Mouse (Mus musculus) spleen, adult 18-20 months (tissue): ENCODE data around the gene Rasgrf1.

Experiments used
- DNase-seq, 2 experiments: peaks; one replicate each; pipeline ENCODE4 v3.0.0; 2022; ENCODE audit warnings: mixed read lengths in 2 of 2

The Rasgrf1 gene

DNA sequence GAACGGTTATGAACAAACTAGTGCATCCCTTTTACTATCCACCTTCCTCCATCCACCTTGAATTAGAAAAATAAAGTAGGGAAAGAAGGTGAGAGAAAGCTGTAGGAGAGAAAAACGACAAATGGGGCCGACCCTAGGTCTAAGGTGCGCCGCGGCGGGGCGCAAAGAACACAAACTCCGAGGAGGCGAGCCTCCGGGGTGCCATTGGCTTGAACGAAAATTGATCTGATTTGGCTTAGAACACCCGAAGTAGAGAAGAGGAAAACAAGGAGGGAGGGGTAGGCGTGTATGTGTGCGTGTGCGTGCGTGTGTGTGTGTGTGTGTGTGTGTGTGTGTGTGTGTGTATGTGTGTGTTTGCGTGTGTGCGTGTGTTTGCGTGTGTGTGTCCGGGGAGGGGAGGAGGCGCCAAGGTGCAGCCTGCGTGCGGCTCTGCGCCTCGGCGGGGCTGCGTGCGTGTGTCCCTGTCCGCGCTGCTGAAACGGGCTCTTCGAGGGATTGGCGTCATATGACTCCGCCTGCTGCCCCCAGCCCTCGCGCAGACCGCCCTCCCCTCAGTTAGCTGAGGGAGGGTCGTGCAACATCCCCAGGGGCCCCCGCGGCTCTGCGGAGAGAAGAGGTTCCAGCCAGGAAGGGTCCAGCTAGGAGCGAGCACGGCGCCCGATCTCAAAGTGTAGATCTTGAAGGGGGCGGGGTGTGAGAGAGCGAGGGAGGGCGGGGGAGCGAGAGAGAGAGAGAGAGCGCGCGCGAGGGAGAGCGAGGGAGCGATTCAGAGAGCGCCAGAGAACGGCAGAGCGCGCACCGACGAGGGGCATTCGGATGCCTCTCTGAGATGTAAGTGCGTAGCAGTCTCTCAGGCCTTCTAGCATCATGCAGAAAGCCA is at the start of gene Rasgrf1:
Gene Rasgrf1 (plus strand): TSS at position 778 of the 880 bp plus-strand sequence.
- DNase-seq = no peak

DNA sequence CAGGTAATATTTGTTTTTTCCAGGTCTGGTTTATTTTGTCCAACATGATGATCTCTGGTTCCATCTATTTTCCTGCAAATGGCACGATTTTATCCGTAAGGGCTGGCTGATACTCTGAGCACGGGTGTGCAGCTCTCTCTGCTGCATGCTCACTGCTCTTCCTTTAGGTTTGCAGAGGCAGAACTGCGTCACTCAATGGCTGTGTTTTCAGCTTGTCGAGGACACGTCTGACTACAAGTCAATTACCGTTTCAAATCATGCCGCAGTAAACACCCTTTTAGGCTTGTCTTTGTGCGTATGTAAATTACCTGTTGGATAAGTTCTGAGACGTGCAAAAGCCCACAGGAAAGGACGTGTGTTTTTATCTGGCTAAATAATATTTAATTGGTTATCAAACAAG is 49.6 kb upstream of the Rasgrf1 start:
- no peak for DNase-seq

DNA sequence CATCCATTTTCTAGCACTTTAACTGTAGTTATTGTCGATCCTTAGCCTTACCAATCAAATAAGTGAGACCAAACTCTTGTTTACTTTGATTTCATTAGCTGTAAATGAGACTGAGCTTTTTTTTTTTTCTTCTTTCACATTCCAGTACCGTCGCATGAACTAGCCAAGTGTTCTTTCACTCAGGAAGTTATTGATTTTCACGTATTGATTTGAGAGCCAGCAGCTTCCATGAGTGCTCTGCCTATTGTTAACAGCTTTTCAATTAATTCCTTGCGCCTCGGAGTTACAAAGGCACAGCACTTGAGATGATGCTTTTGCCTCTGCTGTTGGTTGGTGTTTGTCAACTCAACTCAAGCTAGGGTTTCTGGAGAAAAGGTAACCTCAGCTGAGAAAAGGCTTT is 49.1 kb upstream of the Rasgrf1 start:
- DNase-seq = no peak

DNA sequence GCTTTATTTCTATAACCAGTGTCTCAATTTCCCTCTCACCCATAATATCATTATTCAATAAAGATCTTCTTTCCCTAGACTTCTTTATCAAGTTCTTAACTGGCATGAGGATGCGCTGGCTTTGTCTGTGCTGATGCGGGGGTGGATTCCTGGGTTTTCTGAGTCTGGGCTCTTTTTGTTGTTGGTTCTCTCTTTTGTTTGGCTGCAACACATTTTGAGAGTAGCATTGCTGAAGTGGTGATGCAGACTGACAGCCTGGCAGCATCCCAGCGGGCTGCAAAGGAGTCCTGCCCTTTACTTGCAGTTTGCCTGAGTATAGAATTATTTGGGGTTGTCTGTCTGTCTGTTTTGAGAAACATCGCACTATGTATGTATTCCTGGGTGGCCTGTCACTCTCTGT is 42.6 kb upstream of the Rasgrf1 start:
- DNase-seq = no peak

DNA sequence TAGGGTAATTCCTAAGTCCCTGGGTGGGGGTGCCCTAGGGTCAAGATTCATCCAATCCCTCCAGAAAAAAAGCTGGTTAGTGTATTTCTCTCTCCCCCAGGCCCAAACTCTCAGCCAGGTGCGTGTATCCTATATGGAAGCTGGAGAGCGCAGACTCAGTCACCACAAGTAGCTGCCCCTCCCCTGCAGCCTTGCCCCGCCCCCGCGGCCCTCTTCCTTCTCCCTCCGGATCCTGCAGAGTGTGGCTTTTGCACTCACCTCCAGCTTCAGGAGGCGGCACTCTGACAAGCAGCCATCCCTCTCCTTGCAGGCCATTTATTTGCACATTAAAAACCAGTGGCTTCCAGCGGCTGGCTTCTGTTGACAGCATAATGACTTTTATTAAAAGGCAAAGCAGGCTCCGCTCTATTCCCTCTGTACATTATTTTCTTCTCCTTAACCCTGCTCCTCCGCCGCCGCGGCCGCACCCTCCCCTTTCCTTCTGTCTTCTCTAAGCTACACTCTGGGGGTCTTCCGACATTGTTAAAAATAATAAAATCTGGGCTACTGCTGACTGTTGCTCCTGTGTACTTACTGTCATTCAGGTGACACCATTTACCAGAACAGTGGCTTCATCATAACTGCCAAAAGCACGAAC is 41.5 kb upstream of the Rasgrf1 start:
- no peak for DNase-seq

GRCm38 (mm10) chr9:89869594-89869993 is 40.1 kb upstream of the Rasgrf1 start:
- no peak for DNase-seq

DNA sequence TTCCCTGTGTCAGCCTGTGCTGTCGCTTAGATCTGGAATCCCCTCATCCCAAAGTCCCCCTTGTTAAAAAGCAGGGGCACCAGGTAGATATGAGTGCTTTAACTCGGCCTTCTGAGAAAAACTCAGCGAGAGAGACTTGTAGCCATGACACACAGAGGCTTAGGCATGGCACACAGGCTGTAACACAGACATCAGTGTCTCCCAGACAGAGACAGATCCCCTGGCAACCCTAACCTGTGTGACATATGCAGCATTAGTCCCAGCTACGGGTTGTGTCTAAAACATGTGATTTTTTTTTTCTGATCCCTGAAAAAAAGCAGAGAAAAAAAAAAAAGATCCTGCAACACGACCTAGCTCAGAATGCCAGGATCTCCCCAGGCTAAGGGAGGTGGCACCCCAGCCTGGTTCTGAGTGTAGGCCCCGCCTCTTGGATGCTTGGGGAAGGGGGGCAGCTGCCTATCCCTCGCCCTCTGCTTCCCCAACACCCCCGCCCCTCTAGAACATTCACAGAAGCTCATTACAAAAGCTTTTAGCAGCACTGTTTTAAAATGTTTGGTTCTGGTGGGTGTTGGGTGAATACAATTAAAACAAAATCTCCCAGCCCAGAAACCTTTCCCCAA is 39.1 kb upstream of the Rasgrf1 start:
- DNase-seq = no peak

DNA sequence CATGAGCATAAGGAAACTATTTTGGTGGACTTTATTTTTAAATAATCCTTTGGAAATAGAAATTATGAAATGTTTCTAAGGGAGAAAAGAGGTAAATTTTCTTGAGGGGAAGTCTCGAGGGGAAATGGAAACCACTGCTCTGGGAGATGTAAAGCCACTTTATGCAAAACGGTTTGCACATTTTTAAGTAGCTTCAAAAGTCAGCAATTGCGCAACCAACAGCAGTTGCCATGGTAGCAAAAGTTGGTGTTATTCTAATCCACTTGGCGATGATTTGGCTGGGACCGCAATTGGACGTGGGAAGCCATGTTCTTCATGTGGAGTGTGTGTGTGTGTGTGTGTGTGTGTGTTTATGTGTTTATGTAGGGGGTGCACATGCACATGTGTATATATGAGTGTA is 37.6 kb upstream of the Rasgrf1 start:
- no peak for DNase-seq

DNA sequence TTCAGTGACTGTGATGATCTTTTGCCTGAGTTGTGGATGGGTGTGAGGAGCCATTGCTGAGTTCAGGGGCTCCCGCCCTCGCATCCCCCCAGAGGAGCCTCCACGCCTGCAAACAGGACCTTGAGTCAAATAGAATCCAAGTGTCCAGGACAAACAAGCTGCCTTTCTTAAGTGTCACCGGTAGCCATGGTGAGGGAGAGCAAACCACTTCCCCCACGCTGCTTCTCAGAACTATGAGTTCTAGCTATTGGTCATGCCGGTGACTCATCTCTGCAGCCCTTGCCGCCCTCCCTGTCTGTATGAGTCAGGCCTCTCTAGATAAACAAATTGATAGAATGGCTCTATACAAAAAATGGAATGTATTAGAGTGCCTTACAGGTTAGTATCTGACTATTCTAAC is 35.3 kb upstream of the Rasgrf1 start:
- no peak for DNase-seq

- no peak for DNase-seq
Observed at GRCm38 (mm10) chr9:89875551-89875950, 34.2 kb upstream of the Rasgrf1 start.

GRCm38 (mm10) chr9:89878471-89879020 is 31.2 kb upstream of the Rasgrf1 start:
- DNase-seq = no peak

DNA sequence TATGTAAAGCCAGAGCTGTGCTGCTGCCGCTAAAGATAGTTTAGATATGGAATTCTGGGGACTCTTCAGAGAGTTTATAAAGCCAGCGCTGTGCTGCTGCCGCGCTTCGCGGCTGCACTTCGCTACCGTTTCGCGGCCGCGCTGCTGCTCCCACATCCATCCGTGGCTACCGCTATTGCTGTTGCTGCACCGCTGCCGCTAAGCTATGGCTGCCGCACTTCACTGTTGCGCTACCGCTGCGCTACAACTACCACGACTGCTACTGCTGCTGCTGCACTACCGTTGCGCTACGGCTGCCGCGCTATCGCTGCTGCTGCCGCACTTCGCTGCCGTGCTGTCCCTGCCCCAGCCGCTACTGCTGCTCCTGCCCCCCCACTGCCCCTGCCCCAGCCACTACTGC is 30.1 kb upstream of the Rasgrf1 start:
- no peak for DNase-seq

GRCm38 (mm10) chr9:89881552-89881951 is 28.2 kb upstream of the Rasgrf1 start:
- no peak for DNase-seq

GRCm38 (mm10) chr9:89882583-89882982 is 27.1 kb upstream of the Rasgrf1 start:
- no peak for DNase-seq

GRCm38 (mm10) chr9:89885701-89886218 is 23.9 kb upstream of the Rasgrf1 start:
- DNase-seq = no peak

- DNase-seq = no peak
Observed at GRCm38 (mm10) chr9:89891534-89892293, 18.0 kb upstream of the Rasgrf1 start.

- no peak for DNase-seq
Observed at GRCm38 (mm10) chr9:89892540-89893188, 17.0 kb upstream of the Rasgrf1 start.

DNA sequence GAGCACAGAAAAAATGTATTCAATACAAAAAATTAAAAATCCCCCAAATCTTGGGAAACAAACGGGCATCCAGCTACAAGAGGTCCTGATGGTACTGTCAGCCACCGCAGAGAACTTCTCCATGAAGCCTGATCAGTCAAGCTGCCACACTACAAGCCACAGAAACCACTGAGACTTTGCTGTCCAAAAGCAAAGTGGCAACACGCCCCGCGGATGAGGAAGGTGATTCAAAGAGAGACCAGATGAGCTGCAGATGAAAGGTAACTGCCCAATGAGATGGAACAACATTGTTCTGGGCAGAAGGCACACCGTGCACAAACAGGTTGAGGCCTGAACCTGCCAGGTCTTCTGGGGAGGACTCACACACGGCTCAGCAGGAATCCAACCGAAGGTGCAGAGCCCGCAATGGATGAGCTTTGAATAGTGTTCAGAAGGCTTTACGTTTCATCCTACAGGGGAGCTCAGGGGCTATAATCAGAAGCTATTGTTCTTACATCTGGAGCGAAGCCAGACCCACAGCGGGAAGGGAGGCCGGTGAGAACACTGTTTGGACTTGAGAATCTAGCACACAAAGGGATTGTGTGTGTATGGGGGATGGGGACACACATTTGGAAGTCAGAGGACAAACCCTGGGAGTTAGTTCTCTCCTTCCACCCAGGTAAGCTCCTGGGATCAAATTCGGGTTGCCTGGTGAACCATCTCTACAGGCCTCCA is 9.4 kb upstream of the Rasgrf1 start:
- no peak for DNase-seq

DNA sequence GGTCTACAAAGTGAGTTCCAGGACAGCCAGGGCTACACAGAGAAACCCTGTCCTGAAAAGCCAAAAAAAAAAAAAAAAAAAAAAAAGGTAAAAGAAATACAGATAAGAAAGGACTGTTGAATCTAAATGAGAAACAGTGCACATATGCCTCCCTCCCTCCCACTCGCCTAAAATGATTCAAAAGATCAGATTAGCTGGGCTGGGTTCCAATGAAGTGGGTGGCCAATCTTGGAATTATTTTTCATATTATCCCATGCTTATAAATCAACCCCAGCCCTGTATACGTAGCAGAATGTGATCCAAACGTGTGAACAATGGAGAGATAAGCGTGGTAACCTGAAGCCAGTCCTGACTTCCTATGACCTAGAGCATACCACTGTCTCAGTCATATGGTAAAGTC is 8.5 kb upstream of the Rasgrf1 start:
- no peak for DNase-seq

- DNase-seq = no peak
Observed at GRCm38 (mm10) chr9:89902813-89903212, 6.9 kb upstream of the Rasgrf1 start.

GRCm38 (mm10) chr9:89906645-89907044 is 3.1 kb upstream of the Rasgrf1 start:
- no peak for DNase-seq
